Mouse (Mus musculus): ENCODE data around the gene Edn1. TPM values are rescaled to one million over a fixed set of nuclear protein-coding genes. Genes with fewer than 3 reads are reported as not detected.

The Edn1 gene
- 0.44 and 0.45 TPM in 2 replicates for polyA plus RNA-seq (2015; fragmentation: Nextera tagmentation; extraction: Ambion mirVana)

DNA sequence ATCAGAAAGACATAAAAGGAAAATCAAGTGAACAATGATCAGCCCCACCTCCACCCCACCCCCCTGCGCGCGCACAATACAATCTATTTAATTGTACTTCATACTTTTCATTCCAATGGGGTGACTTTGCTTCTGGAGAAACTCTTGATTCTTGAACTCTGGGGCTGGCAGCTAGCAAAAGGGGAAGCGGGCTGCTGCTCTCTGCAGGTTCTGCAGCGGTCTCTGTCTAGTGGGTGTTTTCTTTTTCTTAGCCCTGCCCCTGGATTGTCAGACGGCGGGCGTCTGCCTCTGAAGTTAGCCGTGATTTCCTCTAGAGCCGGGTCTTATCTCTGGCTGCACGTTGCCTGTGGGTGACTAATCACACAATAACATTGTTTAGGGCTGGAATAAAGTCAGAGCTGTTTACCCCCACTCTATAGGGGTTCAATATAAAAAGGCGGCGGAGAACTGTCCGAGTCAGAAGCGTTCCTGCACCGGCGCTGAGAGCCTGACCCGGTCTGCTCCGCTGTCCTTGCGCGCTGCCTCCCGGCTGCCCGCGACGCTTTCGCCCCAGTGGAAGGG is at the start of gene Edn1:
TSS of gene Edn1 (plus strand) at position 316 of the 561 bp plus-strand sequence.
- ATAC-seq (ENCODE audit: low read depth): peak; percentile 55
- Histone ChIP-seq H3K36me3 (ENCODE audit: control insufficient read depth, insufficient read depth) (no peaks in the 10 kb centered on the region), H3K4me2 (ENCODE audit: low read depth, low read length) (peak within 1 kb of the TSS; percentile 45), H3K9ac (ENCODE audit: low read depth, low read length) (no peak within 1 kb of the TSS), H3K4me1 (ENCODE audit: control insufficient read depth, low read depth, low read length) (no peaks in the 10 kb centered on the region), H3K27ac (ENCODE audit: low read length) (no peak within 1 kb of the TSS), H3K27me3 (ENCODE audit: control insufficient read depth, insufficient read depth, low read depth, low read length) (peaks cover 36% of the 10 kb centered on the region), H3K9me3 (replicated peaks; ENCODE audit: control insufficient read depth, low read length) (no peaks in the 10 kb centered on the region), H3K4me3 (ENCODE audit: low read depth, low read length) (peak within 1 kb of the TSS; percentile 44)
- 0% methylated on average over 26 of the region's 26 CpGs for WGBS (ENCODE audit: insufficient replicate concordance)

DNA sequence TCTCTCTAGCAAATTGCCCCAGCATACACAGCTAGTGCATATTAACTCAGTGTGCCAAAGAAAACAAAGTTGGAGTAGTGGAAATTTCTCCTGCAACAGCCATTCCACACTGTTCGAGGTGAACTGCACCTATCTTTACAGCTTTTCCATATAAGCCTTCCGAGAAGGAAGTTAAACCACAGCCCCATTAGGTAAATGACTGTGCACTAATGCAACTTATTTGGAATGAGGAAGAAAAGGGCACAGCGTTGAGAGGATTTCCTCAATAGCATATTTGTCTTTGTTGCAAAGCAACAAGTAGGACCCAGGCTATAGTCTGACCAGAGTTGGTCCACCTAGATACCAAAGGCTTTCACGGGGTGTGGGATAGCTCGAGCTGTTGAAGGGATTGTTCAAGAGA is 47.5 kb upstream of the Edn1 start:
- no peak for ATAC-seq (ENCODE audit: low read depth)
- 29% methylated on average over 5 of the region's 5 CpGs for WGBS (ENCODE audit: insufficient replicate concordance)

DNA sequence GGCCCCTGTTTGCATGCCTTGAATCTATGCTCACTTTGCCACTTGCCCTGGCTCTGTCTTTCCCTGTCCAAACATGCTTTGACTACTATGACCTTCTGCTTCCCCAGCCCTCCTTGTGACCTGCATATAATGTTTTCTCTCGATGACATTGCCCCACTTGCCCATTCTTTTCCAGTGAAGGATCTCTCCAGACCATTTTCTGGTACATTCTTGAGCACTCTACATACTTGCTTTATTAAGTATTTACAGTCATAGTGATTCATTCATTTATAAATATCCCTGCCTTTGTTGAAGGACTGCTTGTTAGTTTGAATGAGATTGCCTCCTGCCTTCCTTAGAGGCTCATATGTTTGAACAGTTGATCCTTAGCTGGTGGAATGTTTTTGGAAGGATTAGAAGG is 46.2 kb upstream of the Edn1 start:
- 0 out of 2 replicates have a peak, but pooled peaks cover 3% of the 10 kb centered on the region for H3K9me3 ChIP-seq (replicated peaks; ENCODE audit: control insufficient read depth, low read length)
- H3K9ac ChIP-seq (ENCODE audit: low read depth, low read length): no peak overlapping the region
- no peak overlapping the region for H3K4me2 ChIP-seq (ENCODE audit: low read depth, low read length)
- H3K27me3 ChIP-seq (ENCODE audit: control insufficient read depth, insufficient read depth, low read depth, low read length): no peaks in the 10 kb centered on the region
- H3K4me3 ChIP-seq (ENCODE audit: low read depth, low read length): no peak overlapping the region
- no peak for ATAC-seq (ENCODE audit: low read depth)
- no peak overlapping the region for H3K27ac ChIP-seq (ENCODE audit: low read length)
- H3K36me3 ChIP-seq (ENCODE audit: control insufficient read depth, insufficient read depth): no peaks in the 10 kb centered on the region
- 40% methylated on average over 1 of the region's 1 CpGs for WGBS (ENCODE audit: insufficient replicate concordance)
- H3K4me1 ChIP-seq (ENCODE audit: control insufficient read depth, low read depth, low read length): no peaks in the 10 kb centered on the region

More for the DNA sequence above, 47.5 kb upstream of the Edn1 start:
- Histone ChIP-seq H3K9me3 (replicated peaks; ENCODE audit: control insufficient read depth, low read length) (0 out of 2 replicates have a peak, but pooled peaks cover 3% of the 10 kb centered on the region), H3K4me3 (ENCODE audit: low read depth, low read length) (no peak overlapping the region), H3K4me1 (ENCODE audit: control insufficient read depth, low read depth, low read length) (no peaks in the 10 kb centered on the region), H3K27ac (ENCODE audit: low read length) (no peak overlapping the region), H3K9ac (ENCODE audit: low read depth, low read length) (no peak overlapping the region), H3K4me2 (ENCODE audit: low read depth, low read length) (no peak overlapping the region), H3K36me3 (ENCODE audit: control insufficient read depth, insufficient read depth) (no peaks in the 10 kb centered on the region), H3K27me3 (ENCODE audit: control insufficient read depth, insufficient read depth, low read depth, low read length) (no peaks in the 10 kb centered on the region)

DNA sequence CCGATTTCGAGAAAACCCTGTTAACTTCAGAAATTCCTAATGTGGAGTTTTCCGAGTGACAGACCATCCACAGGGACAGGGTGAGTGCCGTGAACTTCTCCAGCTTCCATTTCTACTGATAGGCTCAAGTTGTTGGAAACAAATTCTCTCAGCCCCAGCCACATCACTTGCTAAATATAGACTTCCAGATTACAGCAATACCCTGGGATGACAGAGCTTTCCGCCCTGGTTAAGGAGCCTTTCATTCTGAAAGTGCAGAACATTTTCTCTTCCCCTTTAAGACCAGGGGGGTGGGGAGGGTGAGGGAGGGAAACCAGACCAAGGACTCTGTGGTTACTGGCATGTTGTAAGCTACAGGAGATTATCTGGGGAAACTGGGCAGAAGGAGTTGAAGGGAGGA is 42.9 kb upstream of the Edn1 start:
- ATAC-seq (ENCODE audit: low read depth): peak; percentile 37
- Histone ChIP-seq H3K4me2 (ENCODE audit: low read depth, low read length) (no peak overlapping the region), H3K36me3 (ENCODE audit: control insufficient read depth, insufficient read depth) (no peaks in the 10 kb centered on the region), H3K4me1 (ENCODE audit: control insufficient read depth, low read depth, low read length) (no peaks in the 10 kb centered on the region), H3K4me3 (ENCODE audit: low read depth, low read length) (no peak overlapping the region), H3K27me3 (ENCODE audit: control insufficient read depth, insufficient read depth, low read depth, low read length) (no peaks in the 10 kb centered on the region), H3K9ac (ENCODE audit: low read depth, low read length) (no peak overlapping the region), H3K27ac (ENCODE audit: low read length) (no peak overlapping the region), H3K9me3 (replicated peaks; ENCODE audit: control insufficient read depth, low read length) (0 out of 2 replicates have a peak, but pooled peaks cover 3% of the 10 kb centered on the region)
- WGBS (ENCODE audit: insufficient replicate concordance): 34% methylated on average over 5 of the region's 5 CpGs

DNA sequence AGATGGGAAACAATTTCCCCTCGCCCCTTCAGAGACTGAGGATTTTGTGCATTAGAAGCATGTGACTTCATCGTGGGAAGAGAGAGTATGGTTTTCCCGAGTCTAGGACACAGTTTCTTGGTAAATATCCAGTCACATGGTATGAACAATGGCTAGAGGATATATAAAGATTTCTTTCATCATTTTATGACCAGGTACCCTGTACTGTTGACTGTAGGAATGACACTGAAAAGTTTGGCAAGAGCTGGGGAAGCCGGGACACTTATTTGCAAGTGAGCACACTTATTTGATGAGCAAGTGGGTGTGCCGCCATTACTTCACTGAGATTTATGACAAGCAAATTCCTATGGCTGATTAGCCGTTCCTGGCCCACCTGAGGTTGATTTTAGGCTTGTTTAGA is 40.6 kb upstream of the Edn1 start:
- H3K9me3 ChIP-seq (replicated peaks; ENCODE audit: control insufficient read depth, low read length): no peaks in the 10 kb centered on the region
- no peak overlapping the region for H3K9ac ChIP-seq (ENCODE audit: low read depth, low read length)
- H3K27ac ChIP-seq (ENCODE audit: low read length): no peak overlapping the region
- no peaks in the 10 kb centered on the region for H3K27me3 ChIP-seq (ENCODE audit: control insufficient read depth, insufficient read depth, low read depth, low read length)
- WGBS (ENCODE audit: insufficient replicate concordance): 69% methylated on average over 6 of the region's 6 CpGs
- no peaks in the 10 kb centered on the region for H3K4me1 ChIP-seq (ENCODE audit: control insufficient read depth, low read depth, low read length)
- no peaks in the 10 kb centered on the region for H3K36me3 ChIP-seq (ENCODE audit: control insufficient read depth, insufficient read depth)
- H3K4me2 ChIP-seq (ENCODE audit: low read depth, low read length): no peak overlapping the region
- H3K4me3 ChIP-seq (ENCODE audit: low read depth, low read length): no peak overlapping the region
- no peak for ATAC-seq (ENCODE audit: low read depth)

DNA sequence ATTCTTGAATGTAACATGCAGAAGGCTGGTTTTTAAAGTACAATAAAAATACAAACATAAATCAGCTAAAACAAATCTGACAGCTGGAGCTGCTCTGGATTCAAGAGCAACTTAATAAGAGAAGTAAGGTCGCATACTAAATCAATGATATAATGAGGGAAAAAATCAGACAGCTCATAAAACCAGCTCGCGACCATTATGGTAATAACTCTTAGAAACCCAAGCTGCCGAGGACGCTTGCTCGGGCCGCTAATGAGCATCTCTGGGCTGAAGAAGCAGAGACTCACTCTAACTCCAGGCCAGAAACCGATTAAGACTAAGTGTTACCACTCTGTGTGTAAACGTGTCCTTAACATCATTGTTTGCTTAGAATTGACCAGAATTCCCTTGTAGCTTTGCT is 31.2 kb upstream of the Edn1 start:
- no peaks in the 10 kb centered on the region for H3K9me3 ChIP-seq (replicated peaks; ENCODE audit: control insufficient read depth, low read length)
- no peaks in the 10 kb centered on the region for H3K27me3 ChIP-seq (ENCODE audit: control insufficient read depth, insufficient read depth, low read depth, low read length)
- no peak overlapping the region for H3K27ac ChIP-seq (ENCODE audit: low read length)
- H3K4me2 ChIP-seq (ENCODE audit: low read depth, low read length): no peak overlapping the region
- 71% methylated on average over 9 of the region's 9 CpGs for WGBS (ENCODE audit: insufficient replicate concordance)
- H3K4me3 ChIP-seq (ENCODE audit: low read depth, low read length): no peak overlapping the region
- no peaks in the 10 kb centered on the region for H3K4me1 ChIP-seq (ENCODE audit: control insufficient read depth, low read depth, low read length)
- no peaks in the 10 kb centered on the region for H3K36me3 ChIP-seq (ENCODE audit: control insufficient read depth, insufficient read depth)
- H3K9ac ChIP-seq (ENCODE audit: low read depth, low read length): no peak overlapping the region
- ATAC-seq (ENCODE audit: low read depth): no peak

DNA sequence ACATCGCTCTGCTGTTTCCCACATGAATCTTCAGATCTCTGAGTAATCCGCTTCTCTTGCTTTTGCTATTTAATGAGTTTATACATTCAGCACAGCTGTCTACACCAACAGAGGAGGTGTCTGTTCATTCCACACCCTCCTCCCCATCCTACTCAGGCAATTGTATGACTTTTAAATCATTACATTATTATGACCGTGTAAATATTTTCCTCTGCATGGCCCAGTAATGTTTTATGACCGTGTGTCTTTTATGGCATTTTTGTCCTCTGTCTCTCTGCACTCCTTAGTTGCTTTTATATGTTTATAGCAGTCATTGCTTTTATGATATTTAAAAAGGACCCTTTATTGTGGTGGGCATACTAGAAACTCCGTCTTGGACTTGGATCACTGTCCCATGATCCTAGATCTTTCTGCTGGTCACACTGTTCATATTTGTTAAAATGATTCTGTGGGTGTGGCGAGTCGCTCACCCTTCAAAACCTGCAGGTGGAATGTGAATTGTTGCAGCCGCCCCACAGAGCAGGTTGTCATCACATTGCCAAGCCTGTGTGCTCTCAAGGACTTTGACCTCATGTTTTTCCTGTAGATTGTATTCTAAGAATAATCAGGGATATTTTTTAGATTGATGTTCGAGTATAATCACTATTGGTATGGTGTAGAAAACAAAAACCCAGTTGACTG is 24.4 kb upstream of the Edn1 start:
- Histone ChIP-seq H3K9me3 (replicated peaks; ENCODE audit: control insufficient read depth, low read length) (no peaks in the 10 kb centered on the region), H3K27me3 (ENCODE audit: control insufficient read depth, insufficient read depth, low read depth, low read length) (no peaks in the 10 kb centered on the region), H3K9ac (ENCODE audit: low read depth, low read length) (no peak overlapping the region), H3K4me2 (ENCODE audit: low read depth, low read length) (no peak overlapping the region), H3K4me1 (ENCODE audit: control insufficient read depth, low read depth, low read length) (no peaks in the 10 kb centered on the region; the same call in 1 of the 2 replicates), H3K27ac (ENCODE audit: low read length) (no peak overlapping the region), H3K36me3 (ENCODE audit: control insufficient read depth, insufficient read depth) (no peaks in the 10 kb centered on the region), H3K4me3 (ENCODE audit: low read depth, low read length) (no peak overlapping the region)
- 70% methylated on average over 9 of the region's 9 CpGs for WGBS (ENCODE audit: insufficient replicate concordance)
- no peak for ATAC-seq (ENCODE audit: low read depth)

DNA sequence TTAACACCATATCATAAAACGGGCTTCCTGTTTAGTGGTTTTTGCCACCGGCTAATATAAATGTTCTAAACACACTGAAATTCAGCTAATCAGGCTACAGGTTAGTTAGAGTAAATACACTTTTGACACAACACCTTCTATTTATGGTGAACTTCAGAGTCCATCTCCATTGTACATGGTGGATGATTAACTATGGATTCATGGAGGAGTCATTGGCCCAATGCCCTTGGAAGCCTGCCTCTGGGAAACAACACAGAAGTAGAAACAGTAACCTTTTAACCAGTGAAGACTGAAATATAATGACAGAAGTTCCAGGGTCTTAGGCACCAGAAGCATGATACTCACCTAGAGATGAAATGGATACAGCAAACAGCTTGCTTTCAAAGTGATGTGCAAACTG is 23.5 kb upstream of the Edn1 start:
- Histone ChIP-seq H3K9me3 (replicated peaks; ENCODE audit: control insufficient read depth, low read length) (no peaks in the 10 kb centered on the region), H3K4me1 (ENCODE audit: control insufficient read depth, low read depth, low read length) (no peaks in the 10 kb centered on the region; the same call in 1 of the 2 replicates), H3K27ac (ENCODE audit: low read length) (no peak overlapping the region), H3K9ac (ENCODE audit: low read depth, low read length) (no peak overlapping the region), H3K27me3 (ENCODE audit: control insufficient read depth, insufficient read depth, low read depth, low read length) (no peaks in the 10 kb centered on the region), H3K36me3 (ENCODE audit: control insufficient read depth, insufficient read depth) (no peaks in the 10 kb centered on the region), H3K4me3 (ENCODE audit: low read depth, low read length) (no peak overlapping the region), H3K4me2 (ENCODE audit: low read depth, low read length) (0 out of 2 replicates have a peak overlapping the region, but pooled peaks have one; percentile 7)
- ATAC-seq (ENCODE audit: low read depth): peak; percentile 60
- WGBS (ENCODE audit: insufficient replicate concordance): 48% methylated on average over 2 of the region's 2 CpGs

DNA sequence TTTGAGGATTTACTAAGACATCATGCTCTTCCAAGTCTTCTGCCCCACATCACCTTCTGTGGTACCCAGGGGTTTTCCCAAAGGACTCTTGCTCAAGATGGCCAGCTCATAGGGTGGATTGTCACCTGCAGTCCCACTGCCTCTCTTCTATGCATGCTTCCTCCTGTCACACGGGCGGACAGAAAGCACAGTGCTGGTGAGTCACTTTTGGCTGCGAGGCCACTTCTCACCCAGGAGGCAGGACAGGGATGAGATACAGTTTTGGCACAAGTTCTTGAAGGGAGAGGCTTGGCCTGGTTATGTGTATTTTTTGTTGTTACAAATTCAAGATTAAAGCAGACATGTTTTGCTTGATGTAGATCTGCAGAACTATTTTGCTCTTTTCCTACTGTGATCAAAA is 15.4 kb upstream of the Edn1 start:
- Histone ChIP-seq H3K27ac (ENCODE audit: low read length) (no peak overlapping the region), H3K4me1 (ENCODE audit: control insufficient read depth, low read depth, low read length) (no peaks in the 10 kb centered on the region), H3K9ac (ENCODE audit: low read depth, low read length) (no peak overlapping the region), H3K9me3 (replicated peaks; ENCODE audit: control insufficient read depth, low read length) (no peaks in the 10 kb centered on the region), H3K27me3 (ENCODE audit: control insufficient read depth, insufficient read depth, low read depth, low read length) (no peaks in the 10 kb centered on the region), H3K36me3 (ENCODE audit: control insufficient read depth, insufficient read depth) (no peaks in the 10 kb centered on the region), H3K4me3 (ENCODE audit: low read depth, low read length) (no peak overlapping the region), H3K4me2 (ENCODE audit: low read depth, low read length) (no peak overlapping the region)
- no peak for ATAC-seq (ENCODE audit: low read depth)
- WGBS (ENCODE audit: insufficient replicate concordance): 50% methylated on average over 3 of the region's 3 CpGs

Measured in liver, embryonic 16.5 days (tissue).